Mouse (Mus musculus) CH12.LX (cell line): Measurements from ENCODE around the gene Kcnip4. TPM values are rescaled to one million over a fixed set of nuclear protein-coding genes. Genes with fewer than 3 reads are reported as not detected.

ENCODE experiments used
- DNase-seq: peaks from one replicate; pipeline ENCODE4 v3.0.0-alpha.2; 2013; ENCODE audit errors: extremely low read depth
- H3K27ac ChIP-seq: 2 replicates; pipeline ENCODE4 v1.5.1; 2012; ENCODE audit warnings: low read depth, mild to moderate bottlenecking, control low read depth, moderate library complexity; ENCODE audit not compliant: insufficient read depth
- H3K27me3 ChIP-seq: replicated peaks from 2 replicates; pipeline ENCODE3; 2012; ENCODE audit warnings: inconsistent platforms
- H3K36me3 ChIP-seq, 2 experiments: replicated peaks in 1 of 2; 2 replicates each; pipeline versions ENCODE3 to v1.6.1; 2012; ENCODE audit warnings: inconsistent platforms in 1 of 2, low read length in 1 of 2, mild to moderate bottlenecking in 1 of 2, mixed read lengths in 1 of 2, moderate library complexity in 1 of 2; ENCODE audit not compliant: control insufficient read depth in 1 of 2, insufficient read depth in 1 of 2
- H3K4me1 ChIP-seq, 2 experiments: 2 replicates each; pipeline ENCODE4 v1.6.1; 2012; ENCODE audit warnings: inconsistent platforms in 1 of 2, moderate library complexity in 1 of 2; ENCODE audit not compliant: insufficient read depth in 2 of 2, control insufficient read depth in 1 of 2
- H3K4me2 ChIP-seq: 2 replicates; pipeline ENCODE4 v1.6.1; 2012; ENCODE audit warnings: low read depth, mild to moderate bottlenecking, control low read depth; ENCODE audit not compliant: poor library complexity, insufficient read depth, severe bottlenecking
- H3K4me3 ChIP-seq, 3 experiments: fragments of 150-350 bp in 1 of 3; sonication (generic) in 1 of 3; replicated peaks in 1 of 3; 2 replicates each; pipeline versions ENCODE3 to v1.5.1; 2011 to 2012; ENCODE audit warnings: low read depth in 2 of 3, low read length in 2 of 3, mild to moderate bottlenecking in 2 of 3, moderate library complexity in 2 of 3, control low read depth in 1 of 3, improper control_type of control experiment in 1 of 3, inconsistent platforms in 1 of 3, mixed read lengths in 1 of 3; ENCODE audit not compliant: poor library complexity in 1 of 3
- H3K79me2 ChIP-seq: replicated peaks from 2 replicates; pipeline ENCODE4 v1.6.1; 2012; ENCODE audit warnings: mild to moderate bottlenecking, moderate library complexity; ENCODE audit not compliant: control insufficient read depth, poor library complexity, insufficient read depth, severe bottlenecking; ENCODE audit errors: extremely low read depth
- H3K9ac ChIP-seq: 2 replicates; pipeline ENCODE4 v1.6.1; 2012; ENCODE audit warnings: low read depth, mild to moderate bottlenecking, control low read depth, moderate library complexity; ENCODE audit not compliant: insufficient read depth
- H3K9me3 ChIP-seq: replicated peaks from 2 replicates; pipeline ENCODE3; 2012; ENCODE audit warnings: low read length, inconsistent platforms, mixed read lengths
- CHD1 ChIP-seq: IDR thresholded peaks from 2 replicates; pipeline ENCODE4 v1.6.1; 2012; ENCODE audit warnings: low read depth, low read length, improper control_type of control experiment, inconsistent platforms
- CHD2 ChIP-seq: IDR thresholded peaks from 2 replicates; pipeline ENCODE4 v1.6.1; 2011; ENCODE audit warnings: low read length, improper control_type of control experiment
- CTCF ChIP-seq, 2 experiments: IDR thresholded peaks in 1 of 2; conservative IDR thresholded peaks in 1 of 2; 2 replicates each; pipeline ENCODE4 v1.5.1; 2011 to 2012; ENCODE audit warnings: low read depth in 2 of 2, low read length in 2 of 2, improper control_type of control experiment in 1 of 2, inconsistent platforms in 1 of 2, mild to moderate bottlenecking in 1 of 2, moderate library complexity in 1 of 2
- E2F4 ChIP-seq: IDR thresholded peaks from 2 replicates; pipeline ENCODE4 v1.6.1; 2011; ENCODE audit warnings: low read depth, low read length, improper control_type of control experiment; ENCODE audit not compliant: insufficient replicate concordance
- ELF1 ChIP-seq: IDR thresholded peaks from 2 replicates; pipeline ENCODE4 v1.6.1; 2014; ENCODE audit warnings: low read depth, mild to moderate bottlenecking, inconsistent platforms, low read length, improper control_type of control experiment
- EP300 ChIP-seq: IDR thresholded peaks from 2 replicates; pipeline ENCODE4 v1.6.1; 2011; ENCODE audit warnings: low read length, improper control_type of control experiment
- ETS1 ChIP-seq: conservative IDR thresholded peaks from 2 replicates; pipeline ENCODE4 v1.6.1; 2012; ENCODE audit warnings: low read depth, mild to moderate bottlenecking, inconsistent platforms, low read length, improper control_type of control experiment, moderate library complexity
- IRF4 ChIP-seq: IDR thresholded peaks from 2 replicates; pipeline ENCODE4 v1.6.1; 2014; ENCODE audit warnings: low read depth, mild to moderate bottlenecking, inconsistent platforms, low read length, improper control_type of control experiment
- MAFK ChIP-seq: IDR thresholded peaks from 2 replicates; pipeline ENCODE4 v1.6.1; 2011; ENCODE audit warnings: low read length, improper control_type of control experiment; ENCODE audit not compliant: insufficient replicate concordance
- MAX ChIP-seq: IDR thresholded peaks from 2 replicates; pipeline ENCODE4 v1.6.1; 2011; ENCODE audit warnings: low read length, improper control_type of control experiment
- MEF2A ChIP-seq: IDR thresholded peaks from 2 replicates; pipeline ENCODE4 v1.6.1; 2014; ENCODE audit warnings: low read depth, mild to moderate bottlenecking, inconsistent platforms, low read length, improper control_type of control experiment, borderline replicate concordance
- MXI1 ChIP-seq: IDR thresholded peaks from 2 replicates; pipeline ENCODE4 v1.6.1; 2011; ENCODE audit warnings: mild to moderate bottlenecking, low read depth, low read length, improper control_type of control experiment
- MYC ChIP-seq: IDR thresholded peaks from 2 replicates; pipeline ENCODE4 v1.6.1; 2011; ENCODE audit warnings: low read depth, mild to moderate bottlenecking, improper control_type of control experiment, low read length
- NELFE ChIP-seq: IDR thresholded peaks from 2 replicates; pipeline ENCODE4 v1.6.1; 2011; ENCODE audit warnings: low read depth, low read length, improper control_type of control experiment
- PAX5 ChIP-seq: IDR thresholded peaks from 2 replicates; pipeline ENCODE4 v1.6.1; 2012; ENCODE audit warnings: low read length, inconsistent platforms, mixed read lengths
- POLR2AphosphoS2 ChIP-seq: IDR thresholded peaks from 2 replicates; pipeline ENCODE4 v1.6.1; 2011; ENCODE audit warnings: low read depth, low read length, improper control_type of control experiment
- RAD21 ChIP-seq: IDR thresholded peaks from 2 replicates; pipeline ENCODE4 v1.6.1; 2011; ENCODE audit warnings: low read depth, mild to moderate bottlenecking, low read length, improper control_type of control experiment, moderate library complexity
- RCOR1 ChIP-seq: conservative IDR thresholded peaks from 2 replicates; pipeline ENCODE4 v1.6.1; 2012; ENCODE audit warnings: low read depth, mild to moderate bottlenecking, inconsistent platforms, low read length, improper control_type of control experiment
- SMC3 ChIP-seq: IDR thresholded peaks from 2 replicates; pipeline ENCODE4 v1.6.1; 2011; ENCODE audit warnings: low read depth, low read length, improper control_type of control experiment
- UBTF ChIP-seq: IDR thresholded peaks from 2 replicates; pipeline ENCODE4 v1.6.1; 2012; ENCODE audit warnings: low read depth, mild to moderate bottlenecking, inconsistent platforms, low read length, improper control_type of control experiment, moderate library complexity
- ZMIZ1 ChIP-seq: IDR thresholded peaks from 2 replicates; pipeline ENCODE4 v1.6.1; 2012; ENCODE audit warnings: low read depth, mild to moderate bottlenecking, inconsistent platforms, low read length, improper control_type of control experiment
- dilution Hi-C: fragments of 300-500 bp; cut with MboI; formaldehyde crosslinking; loops from 2 replicates; pipeline ENCODE4 v1.14.3; 2020; ENCODE audit warnings: low sequenced_read_pairs; ENCODE audit not compliant: extremely low pct_unique_long_range_greater_than_20kb, extremely low pct_ligation_motif_present
- in situ Hi-C: fragments of 300-500 bp; cut with MboI; formaldehyde crosslinking; loops from 3 replicates; pipeline ENCODE4 v1.14.3; 2019; ENCODE audit warnings: low sequenced_read_pairs, low pct_ligation_motif_present, low pct_unique_long_range_greater_than_20kb, mixed read lengths
- polyA plus RNA-seq: library from polyadenylated mRNA; unstranded; fragments of >175 nt; gene quantifications from 2 replicates; pipeline ENCODE4 v1.2.1, GENCODE M21; 2012; ENCODE audit warnings: low read depth; ENCODE audit not compliant: insufficient read length
- total RNA-seq, 2 experiments: library from RNA; depleted of rRNA; stranded (reverse); fragments of 300-350 nt in 1 of 2; fragments of >200 nt in 1 of 2; gene quantifications; 2 replicates each; pipeline ENCODE4 v1.2.3; 2012 to 2014

Kcnip4 gene
- total and polyA plus RNA-seq, 3 experiments: 0.80 TPM; not detected in 2

- Histone ChIP-seq H3K27me3 (no peaks in the 10 kb centered on the region), H3K9ac (no peak overlapping the region), H3K36me3 (no peaks in the 10 kb centered on the region)
- TF ChIP-seq SMC3 (no peak), MXI1 (no peak), MAFK (no peak), POLR2AphosphoS2 (no peak), MAX (no peak), CTCF (conservative IDR thresholded peaks at IDR 0.05 in 1 of 2, IDR thresholded peaks at IDR 0.05 in 1 of 2; ENCODE audit: low read depth in 2 of 2, low read length in 2 of 2) (no peak), RAD21 (no peak), NELFE (no peak), IRF4 (no peak), MEF2A (no peak), PAX5 (no peak), E2F4 (no peak), ELF1 (no peak), MYC (no peak), CHD1 (no peak), RCOR1 (no peak), ETS1 (no peak), CHD2 (no peak), EP300 (no peak)
- TF ChIP-seq, all 38 proteins: peak for 0
- no peaks in the 10 kb centered on the region for H3K9me3 ChIP-seq
- no peak overlapping the region for H3K4me2 ChIP-seq
- H3K79me2 ChIP-seq: no peaks in the 10 kb centered on the region
- DNase-seq: no peak
- dilution Hi-C loops (no loop called here), in situ Hi-C loops (no loop called here)
- no peak overlapping the region for H3K4me3 ChIP-seq
- no peak overlapping the region for H3K27ac ChIP-seq
- no peaks in the 10 kb centered on the region for H3K4me1 ChIP-seq
These were observed 1041.6 kb downstream of the Kcnip4 start for GRCm38 (mm10) chr5:48483112-48483511.

- in situ Hi-C loops (no loop called here), dilution Hi-C loops (no loop called here)
- H3K4me1 ChIP-seq: no peaks in the 10 kb centered on the region
- H3K4me3 ChIP-seq: no peak overlapping the region
- no peaks in the 10 kb centered on the region for H3K79me2 ChIP-seq
- H3K9ac ChIP-seq: no peak overlapping the region
- no peak overlapping the region for H3K4me2 ChIP-seq
- no peak for DNase-seq
- no peaks in the 10 kb centered on the region for H3K9me3 ChIP-seq
- no peak overlapping the region for H3K27ac ChIP-seq
- H3K27me3 ChIP-seq: no peaks in the 10 kb centered on the region
- TF ChIP-seq UBTF: no peak
- no peak for TF ChIP-seq ZMIZ1
- no peak for TF ChIP-seq IRF4
- TF ChIP-seq, all 38 proteins: peak for 0
- no peaks in the 10 kb centered on the region for H3K36me3 ChIP-seq
These were observed 1064.5 kb downstream of the Kcnip4 start for GRCm38 (mm10) chr5:48460221-48460620.
